Mouse (Mus musculus) cerebellum, adult 2 months (tissue): Measurements from ENCODE around the gene Pcsk1n.

ENCODE experiments used
- CTCF ChIP-seq: fragments of 200-500 bp; IDR thresholded peaks from 2 replicates; pipeline ENCODE4 v1.5.1; 2011; ENCODE audit warnings: low read depth, mild to moderate bottlenecking, control low read depth, low read length, moderate library complexity, borderline replicate concordance; ENCODE audit not compliant: insufficient read depth
- POLR2A ChIP-seq: fragments of 200-500 bp; IDR thresholded peaks from 2 replicates; pipeline ENCODE4 v1.6.1; 2011; ENCODE audit warnings: low read length, control low read depth, borderline replicate concordance; ENCODE audit not compliant: insufficient read depth

DNA sequence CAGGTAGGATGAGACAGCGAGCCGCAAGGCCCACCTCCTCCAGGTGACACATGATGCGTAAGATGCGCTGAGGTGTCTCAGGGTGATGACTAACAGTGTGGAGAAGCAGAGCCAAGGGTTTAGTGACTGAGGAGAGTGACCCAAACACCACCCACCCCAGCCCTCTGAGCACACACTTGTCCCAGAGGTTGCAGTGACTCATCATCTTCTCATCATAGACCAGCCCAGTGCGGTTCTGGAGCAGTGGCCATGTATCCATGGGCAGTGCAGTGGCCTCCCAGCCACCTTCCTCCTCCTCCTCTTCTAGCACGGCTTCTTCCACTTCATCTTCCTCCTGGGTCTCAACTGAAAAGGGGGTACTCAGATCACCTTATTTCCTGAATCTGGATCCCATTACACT is 18.0 kb downstream of the Pcsk1n start:
- TF ChIP-seq CTCF (no peak), POLR2A (no peak)
